Mouse (Mus musculus): ENCODE results near the gene Usp17lb. TPM values are rescaled to one million over a fixed set of nuclear protein-coding genes. Genes with fewer than 3 reads are reported as not detected.

Gene Usp17lb
- polyA plus RNA-seq, 1 experiment = not detected

DNA sequence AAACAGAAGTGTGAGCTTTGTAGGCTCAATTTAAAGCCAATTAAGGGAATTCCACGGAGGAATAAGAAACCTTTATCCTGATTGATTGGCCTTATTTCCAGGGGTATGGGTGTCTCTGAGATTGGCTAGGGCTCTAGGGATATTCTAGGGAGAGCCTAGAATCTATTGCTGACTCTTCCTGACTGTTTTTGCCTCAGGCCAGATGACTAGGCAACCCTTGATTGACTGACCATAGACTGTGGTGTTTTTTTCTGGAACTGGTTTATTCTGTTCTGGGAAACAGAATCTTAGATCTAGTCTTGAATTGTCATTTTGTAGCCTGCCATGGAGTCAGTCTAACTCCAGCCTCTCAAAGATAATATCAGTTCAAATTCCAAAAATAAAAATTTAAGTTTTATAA, 51.6 kb downstream of the Usp17lb start:
- no peak for DNase-seq
- 62% methylated on average over 1 of the region's 1 CpGs for WGBS
- Histone ChIP-seq H3K27me3 (ENCODE audit: control insufficient read depth, insufficient read depth, low read length) (no peaks in the 10 kb centered on the region), H3K4me3 (replicated peaks; ENCODE audit: insufficient read depth, low read depth, low read length) (no peak overlapping the region), H3K4me1 (ENCODE audit: control insufficient read depth, insufficient read depth, low read length) (no peaks in the 10 kb centered on the region), H3K27ac (ENCODE audit: insufficient read depth, low read length) (no peak overlapping the region)
- no peak for TF ChIP-seq POLR2A (IDR thresholded peaks at IDR 0.05; ENCODE audit: borderline replicate concordance, insufficient read depth, low read length)

Other genes starting within 250 kb of the Usp17lb start
- gene Olfr655, start 240.8 kb downstream of the Usp17lb start, polyA plus RNA-seq (2012; rRNA removed) = 0.11 and 0.16 TPM in 2 replicates
- not detected in 2 replicates for gene Olfr656, start 228.6 kb downstream of the Usp17lb start, polyA plus RNA-seq (2012; rRNA removed)
- not detected in 2 replicates for gene Olfr657, start 217.8 kb downstream of the Usp17lb start, polyA plus RNA-seq (2012; rRNA removed)
- gene Olfr658, start 195.3 kb downstream of the Usp17lb start, polyA plus RNA-seq (2012; rRNA removed) = 0.25 and 0.52 TPM in 2 replicates
- gene Olfr659, start 175.8 kb downstream of the Usp17lb start, polyA plus RNA-seq (2012; rRNA removed) = not detected in 2 replicates
- gene Olfr661, start 156.1 kb downstream of the Usp17lb start, polyA plus RNA-seq (2012; rRNA removed) = not detected in 2 replicates
- gene Usp17le, start 65.1 kb downstream of the Usp17lb start, polyA plus RNA-seq (2012; rRNA removed) = not detected in 2 replicates
- gene Usp17la, start 14.4 kb upstream of the Usp17lb start, polyA plus RNA-seq (2012; rRNA removed) = not detected in 2 replicates
- gene Olfr665, start 35.4 kb upstream of the Usp17lb start, polyA plus RNA-seq (2012; rRNA removed) = not detected in 2 replicates
- gene Olfr666, start 53.3 kb upstream of the Usp17lb start, polyA plus RNA-seq (2012; rRNA removed) = not detected in 2 replicates
- gene Olfr667, start 78.9 kb upstream of the Usp17lb start, polyA plus RNA-seq (2012; rRNA removed) = not detected in 2 replicates
- not detected in 2 replicates for gene Olfr668, start 85.5 kb upstream of the Usp17lb start, polyA plus RNA-seq (2012; rRNA removed)
- gene Olfr669, start 91.6 kb upstream of the Usp17lb start, polyA plus RNA-seq (2012; rRNA removed) = not detected in 2 replicates
- gene Olfr670, start 120.0 kb upstream of the Usp17lb start, polyA plus RNA-seq (2012; rRNA removed) = not detected in 2 replicates
- gene Olfr671, start 136.5 kb upstream of the Usp17lb start, polyA plus RNA-seq (2012; rRNA removed) = not detected in 2 replicates
- not detected in 2 replicates for gene Olfr672, start 159.4 kb upstream of the Usp17lb start, polyA plus RNA-seq (2012; rRNA removed)
- not detected in 2 replicates for gene Olfr675, start 185.9 kb upstream of the Usp17lb start, polyA plus RNA-seq (2012; rRNA removed)
- gene Olfr676, start 190.1 kb upstream of the Usp17lb start, polyA plus RNA-seq (2012; rRNA removed) = not detected in 2 replicates
- not detected in 2 replicates for gene Olfr677, start 208.8 kb upstream of the Usp17lb start, polyA plus RNA-seq (2012; rRNA removed)
- gene Olfr678, start 221.9 kb upstream of the Usp17lb start, polyA plus RNA-seq (2012; rRNA removed) = not detected in 2 replicates
- not detected in 2 replicates for gene Olfr679, start 238.6 kb upstream of the Usp17lb start, polyA plus RNA-seq (2012; rRNA removed)

Measured in cerebellum, adult 2 months (tissue).